Mouse (Mus musculus): Measurements from ENCODE around the gene Grem1. TPM values are rescaled to one million over a fixed set of nuclear protein-coding genes. Genes with fewer than 3 reads are reported as not detected.

Gene Grem1
- total and polyA plus RNA-seq, 3 experiments = not detected

DNA sequence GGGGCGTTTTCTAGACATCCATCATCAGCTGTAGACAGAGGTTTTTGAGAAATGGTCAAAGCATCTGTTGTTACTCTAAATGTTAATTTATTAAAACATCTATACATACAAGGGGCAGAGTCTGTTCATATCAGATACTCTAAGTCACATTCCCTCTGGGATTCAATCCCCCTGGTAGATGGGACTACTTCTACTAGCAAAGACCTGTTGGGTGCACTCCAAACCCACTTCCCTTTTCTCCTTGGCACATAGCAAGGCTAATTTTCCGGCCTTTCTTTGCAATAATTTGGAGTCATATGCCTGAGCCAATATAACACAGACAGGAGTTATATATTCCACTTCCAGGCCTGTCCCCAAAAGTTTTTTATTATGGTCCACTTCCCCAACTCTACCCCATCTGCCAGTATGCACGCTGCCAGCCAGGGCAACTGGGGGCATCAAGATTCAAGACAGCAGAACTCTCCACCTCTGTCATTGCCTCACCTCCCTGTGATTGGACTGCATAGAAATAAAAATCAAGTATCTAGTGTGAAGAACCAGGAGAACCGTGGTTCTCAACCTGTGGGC lies 30.5 kb upstream of the Grem1 start:
- in situ Hi-C loops (cut with MboI; ENCODE audit: low pct_ligation_motif_present, low pct_unique_long_range_greater_than_20kb, low sequenced_read_pairs) = no loop called here

DNA sequence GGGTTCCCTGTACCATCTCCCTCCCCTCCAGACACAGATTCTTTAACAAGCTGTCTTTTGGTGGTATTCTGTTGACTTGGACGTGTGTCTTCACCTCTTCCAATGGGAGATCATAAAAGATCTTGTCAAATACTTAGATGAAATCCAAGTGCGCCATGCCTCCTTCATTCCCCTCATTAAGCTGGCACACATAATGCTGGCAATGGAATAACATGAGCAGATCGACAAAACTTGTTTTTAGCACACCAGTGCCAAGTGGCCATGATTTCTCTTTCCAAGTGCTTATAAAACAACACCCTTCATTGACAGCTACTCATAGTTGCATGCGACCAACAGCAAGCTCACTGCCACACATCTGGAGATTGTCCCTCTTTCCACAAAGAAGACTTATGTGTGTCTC lies 29.4 kb upstream of the Grem1 start:
- H3K36me3 ChIP-seq (replicated peaks in 1 of 2; ENCODE audit: control insufficient read depth in 1 of 2, insufficient read depth in 1 of 2, low read length in 1 of 2) = no peaks in the 10 kb centered on the region
- H3K4me1 ChIP-seq (ENCODE audit: control insufficient read depth in 1 of 2, insufficient read depth in 2 of 2) = peaks cover 2 to 3% of the 10 kb centered on the region in 2 experiments; a peak in 1 of 4 replicates
- DNase-seq (ENCODE audit: extremely low read depth) = no peak
- H3K27me3 ChIP-seq (replicated peaks) = no peaks in the 10 kb centered on the region
- TF ChIP-seq SIN3A (IDR thresholded peaks at IDR 0.05; ENCODE audit: low read length) (no peak), CHD1 (IDR thresholded peaks at IDR 0.05; ENCODE audit: low read depth, low read length) (no peak), TCF12 (IDR thresholded peaks at IDR 0.05; ENCODE audit: low read depth, low read length) (no peak), UBTF (IDR thresholded peaks at IDR 0.05; ENCODE audit: low read depth, low read length) (no peak), MXI1 (IDR thresholded peaks at IDR 0.05; ENCODE audit: low read depth, low read length) (no peak), ZC3H11A (IDR thresholded peaks at IDR 0.05; ENCODE audit: low read depth, low read length) (no peak), SMC3 (IDR thresholded peaks at IDR 0.05; ENCODE audit: low read depth, low read length) (no peak), MAX (IDR thresholded peaks at IDR 0.05; ENCODE audit: low read length) (no peak), JUND (conservative IDR thresholded peaks at IDR 0.05; ENCODE audit: low read depth, low read length) (no peak), USF1 (IDR thresholded peaks at IDR 0.05; ENCODE audit: low read depth, low read length) (no peak), CHD2 (IDR thresholded peaks at IDR 0.05; ENCODE audit: low read length) (no peak), IRF4 (IDR thresholded peaks at IDR 0.05; ENCODE audit: low read depth, low read length) (no peak), TBP (conservative IDR thresholded peaks at IDR 0.05; ENCODE audit: low read depth, low read length) (no peak), MAFK (IDR thresholded peaks at IDR 0.05; ENCODE audit: insufficient replicate concordance, low read length) (no peak), MYC (IDR thresholded peaks at IDR 0.05; ENCODE audit: low read depth, low read length) (no peak)
- no peaks in the 10 kb centered on the region for H3K9me3 ChIP-seq (replicated peaks; ENCODE audit: low read length)
- dilution Hi-C loops (cut with MboI; ENCODE audit: extremely low pct_ligation_motif_present, extremely low pct_unique_long_range_greater_than_20kb, low sequenced_read_pairs) (no loop called here), in situ Hi-C loops (cut with MboI; ENCODE audit: low pct_ligation_motif_present, low pct_unique_long_range_greater_than_20kb, low sequenced_read_pairs) (no loop called here)
- H3K79me2 ChIP-seq (replicated peaks; ENCODE audit: control insufficient read depth, extremely low read depth, insufficient read depth, poor library complexity, severe bottlenecking) = no peaks in the 10 kb centered on the region
- H3K4me3 ChIP-seq (replicated peaks in 1 of 3; ENCODE audit: low read depth in 2 of 3, low read length in 2 of 3, poor library complexity in 1 of 3) = no peak overlapping the region
- H3K9ac ChIP-seq (ENCODE audit: insufficient read depth, low read depth) = no peak overlapping the region
- H3K27ac ChIP-seq (ENCODE audit: insufficient read depth, low read depth) = no peak overlapping the region
- no peak overlapping the region for H3K4me2 ChIP-seq (ENCODE audit: insufficient read depth, low read depth, poor library complexity, severe bottlenecking)

More for the DNA sequence above, 30.5 kb upstream of the Grem1 start:
- Histone ChIP-seq H3K4me2 (ENCODE audit: insufficient read depth, low read depth, poor library complexity, severe bottlenecking) (no peak overlapping the region), H3K79me2 (replicated peaks; ENCODE audit: control insufficient read depth, extremely low read depth, insufficient read depth, poor library complexity, severe bottlenecking) (no peaks in the 10 kb centered on the region), H3K4me3 (replicated peaks in 1 of 3; ENCODE audit: low read depth in 2 of 3, low read length in 2 of 3, poor library complexity in 1 of 3) (no peak overlapping the region), H3K9me3 (replicated peaks; ENCODE audit: low read length) (no peaks in the 10 kb centered on the region), H3K4me1 (ENCODE audit: control insufficient read depth in 1 of 2, insufficient read depth in 2 of 2) (peaks cover 2 to 3% of the 10 kb centered on the region in 2 experiments; a peak in 1 of 4 replicates), H3K27me3 (replicated peaks) (no peaks in the 10 kb centered on the region), H3K9ac (ENCODE audit: insufficient read depth, low read depth) (no peak overlapping the region), H3K36me3 (replicated peaks in 1 of 2; ENCODE audit: control insufficient read depth in 1 of 2, insufficient read depth in 1 of 2, low read length in 1 of 2) (no peaks in the 10 kb centered on the region), H3K27ac (ENCODE audit: insufficient read depth, low read depth) (no peak overlapping the region)
- no peak for DNase-seq (ENCODE audit: extremely low read depth)
- dilution Hi-C loops (cut with MboI; ENCODE audit: extremely low pct_ligation_motif_present, extremely low pct_unique_long_range_greater_than_20kb, low sequenced_read_pairs) = no loop called here
- TF ChIP-seq MAX (IDR thresholded peaks at IDR 0.05; ENCODE audit: low read length) (no peak), CHD2 (IDR thresholded peaks at IDR 0.05; ENCODE audit: low read length) (no peak), JUN (IDR thresholded peaks at IDR 0.05; ENCODE audit: insufficient read depth, low read depth, low read length) (no peak), MYC (IDR thresholded peaks at IDR 0.05; ENCODE audit: low read depth, low read length) (no peak), USF1 (IDR thresholded peaks at IDR 0.05; ENCODE audit: low read depth, low read length) (no peak), CHD1 (IDR thresholded peaks at IDR 0.05; ENCODE audit: low read depth, low read length) (no peak), SMC3 (IDR thresholded peaks at IDR 0.05; ENCODE audit: low read depth, low read length) (no peak), TCF12 (IDR thresholded peaks at IDR 0.05; ENCODE audit: low read depth, low read length) (no peak), NRF1 (IDR thresholded peaks at IDR 0.05; ENCODE audit: low read depth, low read length) (no peak), NELFE (IDR thresholded peaks at IDR 0.05; ENCODE audit: low read depth, low read length) (no peak), POLR2AphosphoS2 (IDR thresholded peaks at IDR 0.05; ENCODE audit: low read depth, low read length) (no peak), E2F4 (IDR thresholded peaks at IDR 0.05; ENCODE audit: insufficient replicate concordance, low read depth, low read length) (no peak), ELF1 (IDR thresholded peaks at IDR 0.05; ENCODE audit: low read depth, low read length) (no peak), RCOR1 (conservative IDR thresholded peaks at IDR 0.05; ENCODE audit: low read depth, low read length) (no peak), POLR2A (IDR thresholded peaks at IDR 0.05; ENCODE audit: low read depth, low read length) (no peak)
